Mouse (Mus musculus) limb, embryonic 13.5 days (tissue): ENCODE results near the gene St6galnac5. TPM values are rescaled to one million over a fixed set of nuclear protein-coding genes. Genes with fewer than 3 reads are reported as not detected.

Experiments
- ATAC-seq: fragments of 200-750 bp; cut with Nextera tagmentation; 2 replicates; pipeline ENCODE4 v1.8.0; 2017; ENCODE audit warnings: low read depth, moderate number of reproducible peaks, moderate TSS enrichment; ENCODE audit not compliant: low FRiP score
- H3K27ac ChIP-seq: fragments of 300-500 bp; sonication (generic); 2 replicates; pipeline ENCODE4 v1.5.1; 2015; ENCODE audit warnings: inconsistent platforms, mild to moderate bottlenecking, moderate library complexity
- H3K27me3 ChIP-seq: fragments of 300-500 bp; sonication (generic); 2 replicates; pipeline ENCODE4 v1.6.1; 2015; ENCODE audit warnings: mild to moderate bottlenecking, inconsistent platforms
- H3K36me3 ChIP-seq: fragments of 300-500 bp; sonication (generic); 2 replicates; pipeline ENCODE4 v1.6.1; 2015; ENCODE audit warnings: inconsistent platforms, mild to moderate bottlenecking, moderate library complexity
- H3K4me1 ChIP-seq: fragments of 300-500 bp; sonication (generic); 2 replicates; pipeline ENCODE4 v1.6.1; 2015; ENCODE audit warnings: inconsistent platforms
- H3K4me2 ChIP-seq: fragments of 300-500 bp; sonication (generic); replicated peaks from 2 replicates; pipeline ENCODE4 v1.6.1; 2015; ENCODE audit warnings: inconsistent platforms, mild to moderate bottlenecking, moderate library complexity
- H3K4me3 ChIP-seq: fragments of 300-500 bp; sonication (generic); 2 replicates; pipeline ENCODE4 v1.5.1; 2015; ENCODE audit warnings: moderate library complexity, mild to moderate bottlenecking, inconsistent platforms
- H3K9ac ChIP-seq: fragments of 300-500 bp; sonication (generic); 2 replicates; pipeline ENCODE4 v1.6.1; 2015; ENCODE audit warnings: mild to moderate bottlenecking, inconsistent platforms
- H3K9me3 ChIP-seq: fragments of 300-500 bp; sonication (generic); 2 replicates; pipeline ENCODE4 v1.6.1; 2016; ENCODE audit warnings: inconsistent platforms
- WGBS: fragments of 180-500 bp; shearing (Covaris S2); methylation state at CpG from one replicate; pipeline ENCODE4 v1.1.7; 2015; 5-methylcytosine and 5-hydroxymethylcytosine counted together
- polyA plus RNA-seq: library from polyadenylated mRNA; unstranded; fragments of >200 nt; fragmentation: Nextera tagmentation; extraction: Ambion mirVana; gene quantifications from 2 replicates; pipeline ENCODE4 v1.2.1, GENCODE M21; 2015

St6galnac5 gene
- polyA plus RNA-seq, 1 experiment from 2014 or later: 2.0 TPM

- Histone ChIP-seq H3K9ac (no peak overlapping the region), H3K9me3 (no peaks in the 10 kb centered on the region), H3K4me2 (no peak overlapping the region), H3K4me1 (peaks cover 20% of the 10 kb centered on the region), H3K36me3 (no peaks in the 10 kb centered on the region), H3K27me3 (peaks cover 57% of the 10 kb centered on the region), H3K4me3 (no peak overlapping the region), H3K27ac (no peak overlapping the region)
- 52% methylated on average over 11 of the region's 11 CpGs for WGBS
- ATAC-seq: no peak
These were observed 2.5 kb downstream of the St6galnac5 start for GRCm38 (mm10) chr3:152979481-152980092.

- ATAC-seq: no peak
- 78% methylated on average over 4 of the region's 4 CpGs for whole genome bisulfite sequencing
- Histone ChIP-seq H3K4me2 (no peak overlapping the region), H3K4me1 (peaks cover 6% of the 10 kb centered on the region; the same call in 1 of the 2 replicates), H3K27ac (no peak overlapping the region), H3K36me3 (no peaks in the 10 kb centered on the region), H3K4me3 (no peak overlapping the region), H3K9ac (no peak overlapping the region), H3K27me3 (no peaks in the 10 kb centered on the region), H3K9me3 (no peaks in the 10 kb centered on the region)
These were observed 10.7 kb downstream of the St6galnac5 start for GRCm38 (mm10) chr3:152971373-152971772.

GRCm38 (mm10) chr3:152969774-152970347 is 12.2 kb downstream of the St6galnac5 start:
- Histone ChIP-seq H3K9ac (no peak overlapping the region), H3K9me3 (no peaks in the 10 kb centered on the region), H3K27me3 (no peaks in the 10 kb centered on the region), H3K4me3 (no peak overlapping the region), H3K4me2 (no peak overlapping the region), H3K36me3 (no peaks in the 10 kb centered on the region), H3K4me1 (peaks cover 6% of the 10 kb centered on the region; the same call in 1 of the 2 replicates), H3K27ac (no peak overlapping the region)
- WGBS: 74% methylated on average over 16 of the region's 16 CpGs
- no peak for ATAC-seq

- H3K9me3 ChIP-seq: no peaks in the 10 kb centered on the region
- H3K4me1 ChIP-seq: no peaks in the 10 kb centered on the region
- H3K27me3 ChIP-seq: no peaks in the 10 kb centered on the region
- no peak overlapping the region for H3K9ac ChIP-seq
- H3K27ac ChIP-seq: no peak overlapping the region
- H3K4me3 ChIP-seq: no peak overlapping the region
- ATAC-seq: no peak
- 58% methylated on average over 10 of the region's 10 CpGs for WGBS
- H3K4me2 ChIP-seq: no peak overlapping the region
- no peaks in the 10 kb centered on the region for H3K36me3 ChIP-seq
These were observed 20.1 kb downstream of the St6galnac5 start for GRCm38 (mm10) chr3:152961855-152962376.

- no peak overlapping the region for H3K27ac ChIP-seq
- WGBS: 64% methylated on average over 11 of the region's 11 CpGs
- H3K9ac ChIP-seq: no peak overlapping the region
- no peak overlapping the region for H3K4me2 ChIP-seq
- no peak overlapping the region for H3K4me3 ChIP-seq
- H3K9me3 ChIP-seq: no peaks in the 10 kb centered on the region
- H3K36me3 ChIP-seq: no peaks in the 10 kb centered on the region
- H3K27me3 ChIP-seq: no peaks in the 10 kb centered on the region
- H3K4me1 ChIP-seq: no peaks in the 10 kb centered on the region
- no peak for ATAC-seq
These were observed 23.5 kb downstream of the St6galnac5 start for GRCm38 (mm10) chr3:152958358-152959150.

GRCm38 (mm10) chr3:152956771-152957170 is 25.3 kb downstream of the St6galnac5 start:
- no peak overlapping the region for H3K4me3 ChIP-seq
- no peak for ATAC-seq
- no peak overlapping the region for H3K27ac ChIP-seq
- H3K9me3 ChIP-seq: no peaks in the 10 kb centered on the region
- WGBS: 86% methylated on average over 4 of the region's 4 CpGs
- H3K4me2 ChIP-seq: no peak overlapping the region
- no peaks in the 10 kb centered on the region for H3K4me1 ChIP-seq
- no peak overlapping the region for H3K9ac ChIP-seq
- H3K27me3 ChIP-seq: no peaks in the 10 kb centered on the region
- no peaks in the 10 kb centered on the region for H3K36me3 ChIP-seq

GRCm38 (mm10) chr3:152956038-152956437 is 26.0 kb downstream of the St6galnac5 start:
- Histone ChIP-seq H3K27ac (no peak overlapping the region), H3K27me3 (no peaks in the 10 kb centered on the region), H3K4me3 (no peak overlapping the region), H3K9me3 (no peaks in the 10 kb centered on the region), H3K36me3 (no peaks in the 10 kb centered on the region), H3K4me2 (no peak overlapping the region), H3K9ac (no peak overlapping the region), H3K4me1 (no peaks in the 10 kb centered on the region)
- ATAC-seq: no peak
- 72% methylated on average over 5 of the region's 5 CpGs for WGBS

- Histone ChIP-seq H3K4me2 (no peak overlapping the region), H3K36me3 (no peaks in the 10 kb centered on the region), H3K27ac (no peak overlapping the region), H3K27me3 (no peaks in the 10 kb centered on the region), H3K9ac (no peak overlapping the region), H3K4me1 (no peaks in the 10 kb centered on the region), H3K4me3 (no peak overlapping the region), H3K9me3 (peaks cover 2% of the 10 kb centered on the region; the same call in 1 of the 2 replicates)
- 80% methylated on average over 11 of the region's 11 CpGs for WGBS
- ATAC-seq: no peak
These were observed 30.2 kb downstream of the St6galnac5 start for GRCm38 (mm10) chr3:152951634-152952545.

- no peak overlapping the region for H3K9ac ChIP-seq
- no peak overlapping the region for H3K4me3 ChIP-seq
- no peak for ATAC-seq
- H3K9me3 ChIP-seq: peaks cover 2% of the 10 kb centered on the region; the same call in 1 of the 2 replicates
- H3K4me1 ChIP-seq: no peaks in the 10 kb centered on the region
- H3K27me3 ChIP-seq: no peaks in the 10 kb centered on the region
- no peak overlapping the region for H3K4me2 ChIP-seq
- no peak overlapping the region for H3K27ac ChIP-seq
- no peaks in the 10 kb centered on the region for H3K36me3 ChIP-seq
- 90% methylated on average over 9 of the region's 9 CpGs for whole genome bisulfite sequencing
These were observed 31.1 kb downstream of the St6galnac5 start for GRCm38 (mm10) chr3:152950914-152951313.

GRCm38 (mm10) chr3:152950299-152950698 is 31.7 kb downstream of the St6galnac5 start:
- WGBS: 95% methylated on average over 5 of the region's 5 CpGs
- Histone ChIP-seq H3K9ac (no peak overlapping the region), H3K27ac (no peak overlapping the region), H3K4me3 (no peak overlapping the region), H3K27me3 (no peaks in the 10 kb centered on the region), H3K36me3 (no peaks in the 10 kb centered on the region), H3K4me2 (no peak overlapping the region), H3K4me1 (no peaks in the 10 kb centered on the region), H3K9me3 (peaks cover 2% of the 10 kb centered on the region; the same call in 1 of the 2 replicates)
- no peak for ATAC-seq

GRCm38 (mm10) chr3:152949233-152949777 is 32.7 kb downstream of the St6galnac5 start:
- no peaks in the 10 kb centered on the region for H3K36me3 ChIP-seq
- no peaks in the 10 kb centered on the region for H3K27me3 ChIP-seq
- no peaks in the 10 kb centered on the region for H3K4me1 ChIP-seq
- H3K4me2 ChIP-seq: no peak overlapping the region
- no peak overlapping the region for H3K27ac ChIP-seq
- H3K9ac ChIP-seq: no peak overlapping the region
- H3K9me3 ChIP-seq: peaks cover 2% of the 10 kb centered on the region; the same call in 1 of the 2 replicates
- no peak overlapping the region for H3K4me3 ChIP-seq
- WGBS: 89% methylated on average over 15 of the region's 15 CpGs
- ATAC-seq: no peak
